Mouse (Mus musculus): ENCODE data around the gene Hnf1b.

Hnf1b gene

DNA sequence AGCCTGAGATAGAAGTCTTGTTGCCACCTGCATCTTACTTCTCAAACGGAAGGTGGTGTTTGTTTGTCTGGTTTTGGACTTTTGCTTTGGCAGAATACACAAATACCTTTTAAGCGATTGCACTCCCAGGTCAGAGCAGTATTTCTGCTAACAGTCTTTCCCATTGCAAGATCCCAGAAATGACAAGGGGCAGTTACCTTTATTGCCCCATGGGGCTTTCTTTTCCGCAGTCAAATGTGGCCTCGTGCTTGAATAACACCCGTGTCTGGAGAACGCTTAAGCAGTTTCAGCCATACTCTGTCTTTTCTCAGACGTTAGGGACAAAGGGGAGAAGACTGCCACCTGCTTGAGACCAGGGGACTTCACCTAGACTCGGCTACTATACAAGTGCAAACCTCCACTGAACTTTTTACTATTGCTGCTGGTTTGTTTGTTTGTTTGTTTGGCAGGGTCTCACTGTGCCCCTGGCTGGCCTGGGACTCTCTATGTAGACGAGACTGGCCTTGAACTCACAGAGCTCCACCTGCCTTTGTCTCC lies 31.2 kb upstream of the Hnf1b start:
- Histone ChIP-seq H3K9me3 (ENCODE audit: low read length) (no peaks in the 10 kb centered on the region), H3K36me3 (ENCODE audit: insufficient read depth, low read length) (no peaks in the 10 kb centered on the region), H3K4me1 (replicated peaks; ENCODE audit: low read depth, low read length) (peaks cover 3% of the 10 kb centered on the region; the same call in 1 of the 2 replicates), H3K4me3 (replicated peaks; ENCODE audit: low read length) (no peak overlapping the region), H3K27me3 (ENCODE audit: insufficient read depth, low read length) (peaks cover 26% of the 10 kb centered on the region)
- TF ChIP-seq NANOG (IDR thresholded peaks at IDR 0.05; ENCODE audit: borderline replicate concordance, low read length) (no peak), CTCF (conservative IDR thresholded peaks at IDR 0.05; ENCODE audit: low read length) (no peak), POU5F1 (IDR thresholded peaks at IDR 0.05; ENCODE audit: borderline replicate concordance, low read length) (no peak)

DNA sequence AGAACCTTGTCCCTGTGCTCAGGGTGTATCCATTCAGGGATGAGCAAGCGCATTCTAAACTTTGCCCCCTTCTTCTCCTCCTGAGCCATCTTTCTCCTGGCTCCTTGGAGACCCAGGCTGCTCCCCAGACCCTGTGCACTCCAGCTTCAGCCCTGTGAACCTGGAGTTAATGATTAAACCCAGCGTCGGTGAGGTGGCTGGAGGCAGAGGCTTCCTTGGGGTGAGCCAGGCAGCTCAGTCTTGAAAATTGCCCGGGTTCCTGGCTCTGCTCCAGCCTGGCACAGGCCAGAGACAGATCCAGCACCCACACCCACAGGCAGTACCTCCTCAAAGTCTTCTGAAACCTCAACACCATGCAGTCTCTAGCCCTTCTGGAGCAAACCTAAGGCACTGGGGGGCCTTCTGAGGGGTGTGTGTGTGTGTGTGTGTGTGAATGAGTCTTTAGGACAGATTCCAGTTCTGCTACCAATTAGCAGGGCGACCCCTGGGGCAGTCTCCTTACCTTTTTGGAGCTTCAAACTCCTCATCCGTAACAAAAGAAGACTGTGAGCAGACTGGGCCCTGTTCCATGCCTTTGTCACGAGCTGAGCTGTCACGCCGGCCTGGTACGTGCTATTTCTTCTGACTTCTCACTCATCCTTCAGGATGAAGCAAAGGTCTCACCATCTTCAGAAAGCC lies 29.9 kb upstream of the Hnf1b start:
- peaks cover 26% of the 10 kb centered on the region for H3K27me3 ChIP-seq (ENCODE audit: insufficient read depth, low read length)
- H3K9me3 ChIP-seq (ENCODE audit: low read length) = no peaks in the 10 kb centered on the region
- TF ChIP-seq CTCF (conservative IDR thresholded peaks at IDR 0.05; ENCODE audit: low read length) = no peak
- TF ChIP-seq NANOG (IDR thresholded peaks at IDR 0.05; ENCODE audit: borderline replicate concordance, low read length) = no peak
- no peak for TF ChIP-seq POU5F1 (IDR thresholded peaks at IDR 0.05; ENCODE audit: borderline replicate concordance, low read length)
- no peaks in the 10 kb centered on the region for H3K36me3 ChIP-seq (ENCODE audit: insufficient read depth, low read length)
- H3K4me3 ChIP-seq (replicated peaks; ENCODE audit: low read length) = no peak overlapping the region
- H3K4me1 ChIP-seq (replicated peaks; ENCODE audit: low read depth, low read length) = peaks cover 3% of the 10 kb centered on the region; the same call in 1 of the 2 replicates

DNA sequence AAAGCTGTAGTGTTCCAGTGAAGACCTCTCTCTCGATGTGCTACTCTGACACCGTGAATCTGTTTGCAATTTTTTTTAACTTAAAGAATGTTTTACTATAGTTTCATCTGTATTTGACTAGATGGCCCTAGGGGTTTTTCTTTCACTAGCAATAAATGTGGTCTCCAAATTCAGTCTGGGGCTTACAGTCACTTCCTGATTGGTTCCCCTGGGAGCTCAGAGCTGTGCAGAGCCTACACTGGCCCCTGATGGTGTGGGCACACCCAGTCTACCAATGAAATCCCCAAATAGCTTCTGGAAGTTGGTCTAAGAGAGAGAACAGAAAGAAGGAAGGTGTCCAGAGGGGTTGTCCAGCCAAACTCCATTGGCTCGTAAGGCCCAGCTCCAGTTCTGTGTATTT lies 23.7 kb upstream of the Hnf1b start:
- H3K4me3 ChIP-seq (replicated peaks; ENCODE audit: low read length) = no peak overlapping the region
- H3K36me3 ChIP-seq (ENCODE audit: insufficient read depth, low read length) = no peaks in the 10 kb centered on the region
- H3K9me3 ChIP-seq (ENCODE audit: low read length) = no peaks in the 10 kb centered on the region
- H3K4me1 ChIP-seq (replicated peaks; ENCODE audit: low read depth, low read length) = no peaks in the 10 kb centered on the region
- TF ChIP-seq NANOG (IDR thresholded peaks at IDR 0.05; ENCODE audit: borderline replicate concordance, low read length) (no peak), POU5F1 (IDR thresholded peaks at IDR 0.05; ENCODE audit: borderline replicate concordance, low read length) (no peak), CTCF (conservative IDR thresholded peaks at IDR 0.05; ENCODE audit: low read length) (no peak)
- peaks cover 3% of the 10 kb centered on the region; the same call in 1 of the 2 replicates for H3K27me3 ChIP-seq (ENCODE audit: insufficient read depth, low read length)

DNA sequence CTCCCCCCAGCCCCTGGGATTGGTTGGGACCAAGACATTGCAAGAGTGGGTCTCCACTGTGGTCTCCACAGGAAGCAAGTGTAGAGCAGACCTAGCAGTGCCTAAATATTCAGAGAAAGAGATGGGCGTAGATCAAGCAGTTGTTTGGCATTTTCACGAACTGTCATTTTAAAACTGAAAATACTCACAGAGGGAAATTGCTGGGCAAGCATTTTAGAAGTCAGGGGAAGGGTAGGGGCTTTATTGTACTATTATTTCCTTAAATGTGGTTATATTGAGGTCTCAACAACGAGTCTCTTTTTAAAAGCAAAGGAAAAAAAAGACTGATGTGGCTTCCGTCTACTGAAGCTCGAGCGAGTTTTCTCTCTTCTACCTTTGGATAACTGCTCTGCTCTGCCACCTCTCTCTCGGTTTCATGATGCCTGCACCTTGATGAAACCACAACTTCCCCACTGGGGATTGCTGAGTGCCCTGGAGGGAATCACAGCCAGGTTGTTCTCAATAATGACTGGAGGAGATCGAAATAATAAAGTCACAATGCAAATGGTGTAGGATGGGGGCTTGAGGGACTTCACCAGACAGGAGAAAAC lies 21.2 kb upstream of the Hnf1b start:
- no peaks in the 10 kb centered on the region for H3K4me1 ChIP-seq (replicated peaks; ENCODE audit: low read depth, low read length)
- peaks cover 3% of the 10 kb centered on the region; the same call in 1 of the 2 replicates for H3K27me3 ChIP-seq (ENCODE audit: insufficient read depth, low read length)
- H3K36me3 ChIP-seq (ENCODE audit: insufficient read depth, low read length) = no peaks in the 10 kb centered on the region
- TF ChIP-seq POU5F1 (IDR thresholded peaks at IDR 0.05; ENCODE audit: borderline replicate concordance, low read length) = no peak
- no peak for TF ChIP-seq NANOG (IDR thresholded peaks at IDR 0.05; ENCODE audit: borderline replicate concordance, low read length)
- TF ChIP-seq CTCF (conservative IDR thresholded peaks at IDR 0.05; ENCODE audit: low read length) = no peak
- H3K9me3 ChIP-seq (ENCODE audit: low read length) = no peaks in the 10 kb centered on the region
- no peak overlapping the region for H3K4me3 ChIP-seq (replicated peaks; ENCODE audit: low read length)

DNA sequence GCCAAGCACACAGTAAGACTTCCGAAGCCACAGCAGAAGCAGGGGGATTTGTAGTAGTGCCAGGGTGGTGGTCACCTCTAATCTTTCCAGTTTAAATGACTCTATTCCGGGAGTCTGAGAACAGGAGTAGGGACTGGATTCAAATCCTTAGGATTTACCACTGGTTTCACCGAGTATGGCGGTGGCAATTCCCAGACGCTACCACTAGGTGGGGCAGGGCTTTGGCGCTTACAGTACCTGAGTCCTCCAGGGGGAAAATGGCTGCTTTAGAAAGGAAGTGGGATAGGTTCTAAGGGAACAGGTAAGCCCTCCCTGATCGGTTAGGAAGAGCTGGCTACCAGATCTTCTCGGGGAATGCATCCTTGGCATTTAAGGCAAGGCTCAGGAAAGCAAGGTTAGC lies 17.5 kb upstream of the Hnf1b start:
- H3K4me1 ChIP-seq (replicated peaks; ENCODE audit: low read depth, low read length) = no peaks in the 10 kb centered on the region
- H3K4me3 ChIP-seq (replicated peaks; ENCODE audit: low read length) = no peak overlapping the region

DNA sequence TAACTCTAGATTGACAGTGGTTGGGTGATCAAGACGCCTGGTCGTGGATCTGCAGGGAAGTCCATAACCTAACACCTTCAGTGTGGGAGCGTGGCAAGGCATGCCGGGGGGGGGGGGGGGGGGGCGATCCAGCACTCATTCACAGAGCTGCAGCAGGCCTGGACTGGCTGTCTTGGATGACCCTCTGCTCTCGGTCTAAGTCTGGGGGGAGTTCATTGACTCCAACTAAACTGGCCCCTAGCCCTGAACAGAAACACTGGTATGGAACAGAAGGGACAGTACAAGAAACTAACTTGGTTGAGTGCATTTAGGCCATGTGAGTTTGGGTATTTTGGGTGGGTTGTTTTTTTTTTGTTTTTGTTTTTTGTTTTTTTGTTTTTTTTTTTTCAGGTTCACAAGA lies 16.3 kb upstream of the Hnf1b start:
- H3K4me3 ChIP-seq (replicated peaks; ENCODE audit: low read length) = no peak overlapping the region
- no peaks in the 10 kb centered on the region for H3K27me3 ChIP-seq (ENCODE audit: insufficient read depth, low read length)
- no peaks in the 10 kb centered on the region for H3K4me1 ChIP-seq (replicated peaks; ENCODE audit: low read depth, low read length)
- H3K36me3 ChIP-seq (ENCODE audit: insufficient read depth, low read length) = no peaks in the 10 kb centered on the region
- no peaks in the 10 kb centered on the region for H3K9me3 ChIP-seq (ENCODE audit: low read length)
- TF ChIP-seq CTCF (conservative IDR thresholded peaks at IDR 0.05; ENCODE audit: low read length) = no peak
- no peak for TF ChIP-seq NANOG (IDR thresholded peaks at IDR 0.05; ENCODE audit: borderline replicate concordance, low read length)
- no peak for TF ChIP-seq POU5F1 (IDR thresholded peaks at IDR 0.05; ENCODE audit: borderline replicate concordance, low read length)

More for the DNA sequence above, 17.5 kb upstream of the Hnf1b start:
- Histone ChIP-seq H3K9me3 (ENCODE audit: low read length) (no peaks in the 10 kb centered on the region), H3K36me3 (ENCODE audit: insufficient read depth, low read length) (no peaks in the 10 kb centered on the region), H3K27me3 (ENCODE audit: insufficient read depth, low read length) (peaks cover 3% of the 10 kb centered on the region; the same call in 1 of the 2 replicates)
- peak; percentile 98 for TF ChIP-seq CTCF (conservative IDR thresholded peaks at IDR 0.05; ENCODE audit: low read length)
- TF ChIP-seq POU5F1 (IDR thresholded peaks at IDR 0.05; ENCODE audit: borderline replicate concordance, low read length) = no peak

DNA sequence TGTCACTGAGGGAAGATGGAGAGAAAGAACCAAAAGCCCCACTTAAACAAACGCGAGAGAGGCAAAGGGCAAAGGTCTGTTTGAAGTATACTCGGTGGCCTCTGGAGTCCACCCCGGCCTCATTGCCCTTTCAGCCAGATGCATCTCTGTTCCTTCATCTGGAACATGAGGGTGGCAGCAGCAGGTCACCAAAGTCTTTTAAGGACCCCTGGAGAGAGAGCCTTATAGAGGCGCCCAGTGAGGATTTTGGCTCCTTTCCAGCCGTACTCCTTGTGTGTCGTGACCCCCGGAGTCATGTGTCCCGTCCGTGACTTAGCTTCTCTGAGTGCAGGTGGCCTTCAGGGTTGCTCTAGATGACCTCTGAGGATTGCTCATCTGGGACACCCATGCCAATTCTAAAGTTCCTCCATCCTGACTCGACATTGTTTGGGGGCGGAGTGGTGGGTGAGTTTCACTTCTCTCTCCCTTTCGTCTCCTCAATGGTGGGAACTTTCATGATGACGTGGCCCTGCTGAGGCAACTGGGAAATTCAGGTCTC lies 15.8 kb upstream of the Hnf1b start:
- no peak overlapping the region for H3K4me3 ChIP-seq (replicated peaks; ENCODE audit: low read length)

DNA sequence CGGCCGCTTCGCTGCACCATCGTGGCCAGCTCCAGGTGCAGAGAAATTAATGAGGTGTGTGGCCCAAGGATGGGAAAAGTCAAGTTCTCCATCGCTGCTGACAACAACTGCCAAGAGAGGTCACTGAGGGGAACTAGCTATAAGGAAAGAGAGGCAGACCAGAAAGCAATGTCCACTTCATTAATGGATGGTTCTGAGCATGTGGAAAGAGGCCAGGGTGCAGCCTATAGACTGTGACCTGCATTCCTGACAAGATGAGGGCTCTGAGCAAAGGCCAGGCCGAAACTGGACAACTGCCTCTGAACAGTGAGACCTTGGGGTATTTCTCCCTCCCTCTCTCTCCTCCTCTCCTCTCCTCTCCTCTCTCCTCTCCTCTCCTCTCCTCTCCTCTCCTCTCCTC lies 10.4 kb upstream of the Hnf1b start:
- TF ChIP-seq NANOG (IDR thresholded peaks at IDR 0.05; ENCODE audit: borderline replicate concordance, low read length) = no peak
- no peak for TF ChIP-seq CTCF (conservative IDR thresholded peaks at IDR 0.05; ENCODE audit: low read length)
- no peak for TF ChIP-seq POU5F1 (IDR thresholded peaks at IDR 0.05; ENCODE audit: borderline replicate concordance, low read length)
- Histone ChIP-seq H3K27me3 (ENCODE audit: insufficient read depth, low read length) (peaks cover 9% of the 10 kb centered on the region; the same call in 1 of the 2 replicates), H3K4me3 (replicated peaks; ENCODE audit: low read length) (no peak overlapping the region), H3K36me3 (ENCODE audit: insufficient read depth, low read length) (no peaks in the 10 kb centered on the region), H3K9me3 (ENCODE audit: low read length) (no peaks in the 10 kb centered on the region), H3K4me1 (replicated peaks; ENCODE audit: low read depth, low read length) (no peaks in the 10 kb centered on the region)

More for the DNA sequence above, 15.8 kb upstream of the Hnf1b start:
- TF ChIP-seq CTCF (conservative IDR thresholded peaks at IDR 0.05; ENCODE audit: low read length) (no peak), NANOG (IDR thresholded peaks at IDR 0.05; ENCODE audit: borderline replicate concordance, low read length) (no peak), POU5F1 (IDR thresholded peaks at IDR 0.05; ENCODE audit: borderline replicate concordance, low read length) (no peak)
- Histone ChIP-seq H3K4me1 (replicated peaks; ENCODE audit: low read depth, low read length) (no peaks in the 10 kb centered on the region), H3K36me3 (ENCODE audit: insufficient read depth, low read length) (no peaks in the 10 kb centered on the region), H3K27me3 (ENCODE audit: insufficient read depth, low read length) (no peaks in the 10 kb centered on the region), H3K9me3 (ENCODE audit: low read length) (no peaks in the 10 kb centered on the region)

All from E14TG2a.4 (cell line).